Mouse (Mus musculus) testis, postnatal 14 days (tissue): ENCODE data around the gene Focad.

Experiments
- DNase-seq: peaks from one replicate; pipeline ENCODE4 v3.0.0; 2021; ENCODE audit warnings: low spot score

The Focad gene

GRCm38 (mm10) chr4:88210602-88211001, 116.2 kb downstream of the Focad start:
- no peak for DNase-seq

DNA sequence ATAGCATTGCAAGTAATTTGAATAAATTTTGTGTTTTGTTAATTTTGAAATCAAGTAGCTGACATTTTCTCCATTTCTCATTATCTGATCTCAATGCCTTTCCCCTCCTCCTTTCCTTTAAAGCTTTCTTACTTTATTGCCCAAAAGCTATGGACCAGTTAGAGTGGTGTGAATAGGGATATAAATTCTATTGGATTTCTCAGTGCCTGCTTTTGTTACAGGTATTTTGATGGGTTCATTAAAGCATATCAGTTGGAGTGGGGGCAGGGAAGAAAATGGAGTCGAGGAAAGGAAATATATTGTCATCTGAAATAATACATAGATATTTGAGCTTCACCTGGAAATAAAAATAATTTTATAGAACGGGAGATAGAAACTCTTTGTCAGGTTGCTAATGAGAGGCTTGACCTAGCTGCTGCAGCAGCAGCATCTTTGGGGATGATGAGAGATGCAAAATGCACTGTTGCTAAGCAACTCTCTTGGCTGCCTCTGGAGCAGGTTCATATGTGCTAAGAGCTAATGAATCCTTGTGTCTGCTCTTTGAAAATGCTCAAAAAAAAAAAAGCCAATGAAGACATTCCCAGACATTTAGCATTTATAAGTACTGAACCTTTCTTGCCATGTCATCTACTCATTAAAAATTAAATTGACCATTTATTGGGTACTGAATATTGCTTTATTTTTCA, 116.9 kb downstream of the Focad start:
- DNase-seq: no peak

GRCm38 (mm10) chr4:88213895-88214294, 119.5 kb downstream of the Focad start:
- DNase-seq: no peak

DNA sequence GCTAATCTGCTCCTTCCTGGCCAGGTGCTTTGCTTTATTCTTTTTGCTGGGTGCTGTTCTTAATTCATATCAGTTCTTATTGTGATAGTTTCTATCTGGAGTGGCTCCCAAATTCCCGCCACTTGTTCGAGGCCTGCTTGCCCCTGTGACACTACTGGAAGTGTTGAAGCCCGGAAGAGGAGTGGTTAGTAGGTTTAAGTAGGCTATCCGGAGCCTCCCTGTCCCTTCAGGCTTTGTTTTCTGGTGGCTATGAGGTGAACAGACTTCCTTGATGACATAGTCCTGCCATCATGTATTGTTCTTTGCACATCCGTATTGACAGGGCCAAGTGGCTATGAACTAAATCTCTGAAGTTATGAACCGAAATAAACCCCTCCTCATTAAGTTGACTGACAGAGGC, 123.9 kb downstream of the Focad start:
- no peak for DNase-seq

- DNase-seq: no peak
Observed at GRCm38 (mm10) chr4:88218797-88219196, 124.4 kb downstream of the Focad start.

GRCm38 (mm10) chr4:88231375-88231774, 136.9 kb downstream of the Focad start:
- DNase-seq: no peak

DNA sequence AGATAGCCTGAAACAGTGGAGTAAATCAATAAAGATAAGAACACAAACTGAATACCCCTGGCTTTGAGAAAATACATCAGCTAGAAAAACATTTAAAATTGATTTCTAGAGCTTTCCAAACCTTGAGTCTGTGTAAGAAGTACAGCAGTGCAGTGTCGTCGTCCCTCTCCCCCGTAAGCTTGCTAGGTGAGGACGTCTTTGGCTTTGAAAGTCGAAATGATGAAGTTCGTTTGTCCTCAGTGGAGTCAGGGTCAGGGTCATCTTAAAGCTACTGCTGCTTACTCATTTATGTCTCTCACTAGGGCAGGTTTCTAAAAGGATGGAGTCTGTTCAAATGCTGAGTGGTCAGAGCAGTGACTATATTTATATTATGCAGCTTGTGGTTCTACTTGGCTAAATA, 141.5 kb downstream of the Focad start:
- no peak for DNase-seq

- no peak for DNase-seq
Observed at GRCm38 (mm10) chr4:88236926-88237756, 142.7 kb downstream of the Focad start.

GRCm38 (mm10) chr4:88238351-88238750, 143.9 kb downstream of the Focad start:
- DNase-seq: no peak

GRCm38 (mm10) chr4:88243834-88244233, 149.4 kb downstream of the Focad start:
- DNase-seq: no peak

DNA sequence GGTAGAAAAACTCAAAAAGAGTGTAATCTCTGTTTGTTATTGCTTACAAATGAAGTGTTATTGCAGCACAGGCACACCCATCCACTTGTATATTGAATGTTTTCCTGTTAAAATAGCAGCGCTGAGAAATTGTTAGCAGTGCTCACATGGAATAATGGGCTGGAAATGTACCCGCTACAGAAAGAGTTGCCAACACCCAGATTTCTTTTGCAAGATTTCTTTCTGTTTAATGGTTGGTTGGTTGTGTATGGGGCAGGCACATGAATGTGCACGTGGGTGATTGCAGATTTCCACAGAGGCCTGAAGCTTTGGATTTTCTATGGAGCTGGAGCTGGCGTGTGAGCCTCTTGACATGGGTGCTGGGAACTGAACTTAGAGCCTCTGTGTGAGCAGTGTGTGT, 151.1 kb downstream of the Focad start:
- no peak for DNase-seq

DNA sequence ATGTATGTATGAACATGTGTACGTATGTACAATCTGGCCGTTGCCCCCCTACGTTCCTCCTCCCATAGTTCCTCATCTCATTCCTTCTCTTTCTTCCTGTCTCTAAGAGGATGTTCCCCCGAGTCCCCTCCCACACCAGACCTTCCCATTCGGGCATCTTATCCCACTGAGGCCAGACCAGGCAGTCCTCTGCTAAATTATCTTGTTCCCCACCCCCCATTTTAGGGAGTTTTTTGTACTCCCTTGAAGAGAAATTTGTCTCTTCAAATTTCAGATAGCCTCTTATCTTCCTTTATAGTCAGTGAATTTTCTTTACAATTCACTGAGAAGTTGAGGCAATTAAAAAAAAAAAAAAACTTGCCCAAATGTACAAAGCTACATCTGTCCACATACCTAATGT, 166.9 kb downstream of the Focad start:
- DNase-seq: no peak

GRCm38 (mm10) chr4:88264536-88264935, 170.1 kb downstream of the Focad start:
- no peak for DNase-seq

GRCm38 (mm10) chr4:88270408-88271067, 176.1 kb downstream of the Focad start:
- no peak for DNase-seq

- DNase-seq: no peak
Observed at GRCm38 (mm10) chr4:88275571-88276041, 181.2 kb downstream of the Focad start.

DNA sequence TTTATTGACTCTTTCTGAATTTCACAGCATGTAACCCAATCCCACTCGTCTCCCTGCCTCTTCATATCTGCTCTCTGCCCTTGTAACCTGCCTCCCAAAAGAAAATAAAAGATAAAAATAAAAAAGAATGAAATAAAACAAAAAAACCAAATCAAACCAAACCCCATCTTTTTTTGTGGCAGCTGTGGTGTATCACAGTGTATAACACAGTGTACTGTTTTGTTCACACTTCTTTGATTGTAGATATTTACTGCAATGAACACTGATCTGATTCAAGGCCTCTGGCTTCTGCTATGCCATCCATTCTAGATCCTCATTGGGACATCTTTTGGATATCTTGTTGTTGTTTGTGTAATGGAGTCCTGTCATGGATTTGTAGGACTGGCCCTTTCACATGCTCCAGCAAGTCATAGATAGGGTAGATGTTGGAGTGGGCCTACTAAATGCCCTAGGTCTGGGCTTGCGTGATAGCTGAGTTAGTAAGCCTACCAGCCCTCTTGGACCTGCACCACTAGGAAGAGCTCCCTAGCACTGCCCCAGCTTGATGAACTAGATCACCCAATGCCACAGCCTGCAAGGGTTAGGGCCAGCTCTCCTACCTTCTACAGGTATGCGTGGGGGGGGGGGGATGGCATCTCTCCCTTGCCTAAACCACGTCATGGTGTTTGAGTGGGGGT, 181.8 kb downstream of the Focad start:
- no peak for DNase-seq

- no peak for DNase-seq
Observed at GRCm38 (mm10) chr4:88278524-88278923, 184.1 kb downstream of the Focad start.

DNA sequence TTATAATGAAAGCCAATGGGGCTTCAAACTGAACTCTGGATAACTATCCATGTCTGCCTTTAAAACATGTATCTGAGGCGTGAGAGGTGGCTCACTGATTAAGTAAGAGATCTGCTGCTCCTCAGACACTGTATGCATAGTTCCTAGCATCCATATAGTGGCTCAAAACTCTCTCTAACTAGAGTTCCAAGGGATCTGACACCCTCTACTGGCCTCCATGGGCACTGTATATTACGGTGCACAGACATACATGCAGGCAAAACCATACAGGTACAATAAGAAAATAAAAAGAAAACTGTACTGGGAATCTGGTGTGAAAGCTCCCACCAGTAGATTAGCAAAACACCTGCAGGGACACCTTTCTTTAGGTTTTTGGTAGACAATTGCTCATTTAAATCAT, 186.1 kb downstream of the Focad start:
- no peak for DNase-seq

DNA sequence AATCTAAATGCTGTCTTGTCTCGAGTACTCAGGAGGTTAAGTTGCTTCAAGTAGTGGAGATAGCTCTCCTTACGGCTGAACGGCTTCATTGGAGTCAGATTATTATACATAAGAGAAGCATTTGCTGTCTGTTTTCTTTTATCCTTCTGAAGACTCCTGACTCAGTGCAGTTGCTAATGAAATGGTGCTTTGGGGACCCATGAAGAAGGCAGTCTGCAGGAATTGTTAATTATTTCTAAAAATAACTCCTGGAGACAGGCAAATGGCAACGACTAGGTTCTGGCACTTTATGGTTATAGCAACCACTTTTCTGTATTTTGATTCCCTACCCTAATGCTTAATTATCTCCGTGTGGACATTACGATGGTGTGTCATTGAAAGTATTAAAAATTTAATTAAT, 201.1 kb downstream of the Focad start:
- DNase-seq: no peak

- no peak for DNase-seq
Observed at GRCm38 (mm10) chr4:88299551-88299950, 205.1 kb downstream of the Focad start.

DNA sequence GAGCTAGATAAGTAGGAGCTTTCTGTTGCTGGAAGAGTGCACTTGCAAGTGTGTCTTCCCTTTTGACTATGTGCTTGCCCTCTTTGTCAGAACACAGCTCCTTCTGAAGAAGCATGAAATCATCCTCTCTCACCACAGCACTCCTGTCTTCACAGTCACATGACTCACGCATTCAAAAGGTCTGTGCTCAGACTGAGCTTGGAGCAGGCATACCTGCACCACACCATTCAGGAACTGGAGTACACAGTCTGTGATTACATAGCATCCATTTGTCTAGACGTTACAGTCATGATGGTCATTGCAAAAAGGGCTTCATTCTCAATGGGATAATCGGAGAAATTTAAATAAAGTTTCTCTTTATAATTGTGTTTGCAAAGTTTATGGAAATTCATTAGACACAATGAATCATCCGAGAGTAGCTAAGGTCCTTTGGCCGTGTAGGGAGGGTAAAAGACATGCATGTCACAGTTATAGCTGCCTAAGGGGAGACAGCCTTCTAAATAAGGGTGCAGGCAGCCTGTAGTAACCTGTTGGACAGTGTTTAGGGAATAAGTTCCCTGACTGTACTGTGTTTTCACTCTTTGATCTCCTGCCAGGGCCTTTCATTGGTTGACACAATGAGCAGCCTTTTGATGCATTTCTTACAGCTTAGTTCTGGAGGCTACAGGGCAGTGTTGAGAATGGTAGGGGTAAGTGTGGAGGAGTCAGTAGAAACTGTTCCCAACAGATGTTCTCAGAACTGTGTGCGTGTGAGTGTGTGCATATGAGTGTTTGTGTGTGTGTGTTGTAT, 206.6 kb downstream of the Focad start:
- no peak for DNase-seq

DNA sequence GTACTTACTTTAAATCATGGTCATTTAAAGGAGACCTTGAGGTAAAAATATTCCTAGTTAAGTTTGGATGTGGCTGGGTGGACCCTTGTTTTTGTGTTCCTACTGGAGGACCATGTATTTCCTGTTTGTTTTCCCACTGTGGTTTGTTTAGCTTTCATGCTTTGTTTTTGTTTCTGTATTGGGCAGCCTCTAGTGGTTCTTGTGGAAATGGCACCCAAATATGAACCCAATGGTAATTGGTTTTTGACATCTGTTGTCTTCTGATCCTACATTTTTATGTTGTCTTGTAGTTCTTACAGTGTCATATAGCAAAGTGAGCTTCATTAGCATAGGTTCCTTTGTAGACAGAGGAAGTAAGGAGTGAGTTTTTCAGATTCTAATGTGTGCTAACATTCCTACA, 207.9 kb downstream of the Focad start:
- no peak for DNase-seq
